Mouse (Mus musculus) gastrocnemius, adult 8-10 months (tissue): Measurements from ENCODE around the gene A730061H03Rik. TPM values are rescaled to one million over a fixed set of nuclear protein-coding genes. Genes with fewer than 3 reads are reported as not detected.

Experiments
- DNase-seq, 2 experiments: peaks; one replicate each; pipeline ENCODE4 v3.0.0; 2022; ENCODE audit warnings: low spot score in 2 of 2
- total RNA-seq, 4 experiments: library from RNA; stranded (reverse); gene quantifications; 2 replicates each; pipeline ENCODE4 v1.2.4; 2022

Gene A730061H03Rik
- total RNA-seq, 4 experiments from 2014 or later = not detected

- no peak for DNase-seq
Observed at GRCm38 (mm10) chr14:55581981-55582681, 21.9 kb upstream of the A730061H03Rik start.

- DNase-seq = no peak
Observed at GRCm38 (mm10) chr14:55580731-55581130, 20.5 kb upstream of the A730061H03Rik start.

DNA sequence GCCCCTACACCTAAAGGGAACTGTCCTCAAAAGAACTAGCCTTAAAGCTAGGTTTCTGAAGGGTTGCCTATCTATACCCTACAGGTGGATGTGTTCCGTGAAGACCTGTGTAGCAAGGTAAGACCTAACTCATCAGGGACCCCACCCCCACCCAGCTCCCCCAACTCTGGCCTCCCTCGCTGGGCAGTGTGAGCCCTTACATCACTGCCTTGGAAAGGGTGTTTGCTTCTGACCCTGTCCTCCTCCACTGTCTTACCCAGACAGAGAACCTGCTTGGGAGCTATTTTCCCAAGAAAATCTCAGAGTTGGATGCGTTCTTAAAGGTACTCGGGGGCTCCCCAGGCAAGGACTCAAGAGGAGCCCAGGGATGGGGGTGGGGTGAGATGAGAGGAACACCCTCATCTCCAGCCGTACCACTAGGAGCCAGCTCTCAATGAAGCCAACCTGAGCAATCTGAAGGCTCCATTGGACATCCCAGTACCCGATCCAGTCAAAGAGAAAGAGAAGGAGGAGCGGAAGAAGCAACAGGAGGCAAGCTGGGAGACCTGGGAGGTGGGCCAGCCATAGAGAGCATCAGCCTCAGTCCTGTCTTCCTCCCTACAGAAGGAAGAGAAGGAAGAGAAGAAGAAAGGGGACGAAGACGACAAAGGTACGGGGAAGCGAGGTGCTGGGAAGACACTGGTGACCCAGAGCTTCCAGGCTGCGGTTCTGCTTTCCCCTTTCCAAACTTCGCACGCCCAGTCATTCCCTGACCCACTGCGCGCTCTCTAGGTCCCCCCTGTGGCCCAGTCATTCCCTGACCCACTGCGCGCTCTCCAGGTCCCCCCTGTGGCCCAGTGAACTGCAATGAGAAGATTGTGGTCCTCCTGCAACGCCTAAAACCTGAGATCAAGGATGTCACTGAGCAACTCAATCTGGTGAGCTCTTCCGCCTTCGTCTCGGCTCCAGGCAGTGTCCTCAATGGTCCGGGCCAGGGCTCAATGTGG is 19.6 kb upstream of the A730061H03Rik start:
- DNase-seq = no peak

DNA sequence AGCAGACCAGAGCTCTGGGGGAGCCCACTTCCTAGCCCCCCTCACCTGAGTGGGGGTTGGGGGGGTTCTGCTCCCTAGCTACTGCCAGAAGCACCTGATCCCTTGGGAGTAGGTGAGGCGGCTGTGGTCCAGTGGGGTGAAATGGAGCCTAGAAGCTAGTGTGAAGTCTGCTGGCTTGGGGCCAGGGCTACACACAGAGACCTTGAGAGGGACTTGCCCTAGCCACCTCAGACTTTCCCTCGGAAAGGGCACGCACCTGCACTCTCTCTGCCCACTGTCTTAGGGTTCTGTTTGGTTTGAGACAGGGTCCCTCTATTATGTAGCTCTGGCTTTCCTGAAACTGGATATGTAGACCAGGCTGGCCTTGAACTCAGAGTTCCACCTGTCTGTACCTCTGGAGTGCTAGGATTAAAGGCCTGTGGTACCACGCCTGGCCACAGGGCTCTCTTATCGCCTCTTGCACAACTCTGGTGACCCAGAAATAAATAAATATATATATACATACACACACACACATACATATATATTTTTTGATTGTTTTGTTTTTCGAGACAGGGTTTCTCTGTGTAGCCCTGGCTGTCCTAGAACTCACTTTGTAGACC is 18.6 kb upstream of the A730061H03Rik start:
- peak; percentile 59 to 80 for DNase-seq

DNA sequence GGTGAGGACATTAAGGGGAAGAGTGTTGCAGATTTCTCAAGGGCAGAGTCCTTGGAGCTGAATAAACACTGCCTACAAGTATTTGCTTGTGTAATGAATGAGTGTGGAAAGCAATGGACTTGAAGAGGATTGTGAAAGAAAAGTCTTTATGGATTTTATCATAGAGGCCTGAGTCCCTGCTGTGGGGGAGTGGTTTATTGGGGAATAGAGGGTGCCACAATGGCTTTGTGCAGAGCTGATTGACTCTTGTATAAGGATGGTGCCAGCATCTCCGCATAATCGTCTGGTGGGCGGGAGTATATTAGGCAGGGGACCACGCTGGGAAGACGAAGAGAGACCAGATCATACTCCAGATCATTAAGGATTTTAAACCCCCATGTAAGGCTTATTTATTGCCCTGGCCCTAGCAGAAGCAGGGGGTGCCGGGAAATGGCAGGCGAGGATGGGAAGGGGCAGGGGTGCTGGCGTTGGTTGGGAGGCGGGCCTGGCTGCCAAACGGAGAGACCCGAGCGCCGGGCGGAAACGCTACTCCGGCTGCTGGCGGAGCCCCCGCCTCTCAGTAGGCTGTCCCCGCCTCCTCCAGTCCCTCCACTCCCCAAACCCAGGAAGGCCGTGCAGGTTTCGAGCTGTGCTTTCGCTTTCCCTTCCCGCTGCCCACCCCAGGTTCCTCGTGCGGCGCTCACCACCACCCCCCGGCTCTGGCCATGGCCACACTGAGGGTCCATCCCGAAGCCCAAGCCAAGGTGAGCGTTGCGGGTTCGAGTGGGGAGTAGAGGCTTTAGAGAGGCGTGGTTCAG is 17.9 kb upstream of the A730061H03Rik start, which contains the start of gene Psme1:
Gene Psme1 (plus strand): TSS at position 253 of the 797 bp plus-strand sequence.
- peak; percentile 64 to 66 for DNase-seq

GRCm38 (mm10) chr14:55576376-55576775 is 16.2 kb upstream of the A730061H03Rik start:
- DNase-seq = peak; percentile 30 to 57

DNA sequence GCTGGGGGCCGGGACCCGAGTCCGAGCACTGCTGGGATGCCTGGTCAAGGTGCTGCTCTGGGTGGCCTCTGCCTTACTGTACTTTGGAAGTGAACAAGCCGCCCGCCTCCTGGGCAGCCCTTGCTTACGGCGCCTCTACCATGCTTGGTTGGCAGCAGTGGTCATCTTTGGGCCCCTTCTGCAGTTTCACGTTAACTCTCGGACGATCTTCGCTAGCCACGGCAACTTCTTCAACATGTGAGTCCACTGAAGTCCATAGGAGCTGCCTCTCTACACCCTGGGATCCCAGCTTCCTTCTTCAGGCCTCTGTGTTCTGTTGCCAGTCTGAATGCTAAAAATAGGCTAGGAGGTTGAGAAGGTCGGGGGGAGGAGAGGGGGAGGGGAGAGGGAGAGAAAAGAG is 15.5 kb upstream of the A730061H03Rik start:
- DNase-seq = no peak

GRCm38 (mm10) chr14:55575302-55575701 is 15.1 kb upstream of the A730061H03Rik start, which contains the start of gene Fitm1:
TSS of gene Fitm1 (plus strand) at chr14:55575617.
- peak; percentile 61 to 83 for DNase-seq

GRCm38 (mm10) chr14:55571760-55572159 is 11.6 kb upstream of the A730061H03Rik start:
- no peak for DNase-seq

DNA sequence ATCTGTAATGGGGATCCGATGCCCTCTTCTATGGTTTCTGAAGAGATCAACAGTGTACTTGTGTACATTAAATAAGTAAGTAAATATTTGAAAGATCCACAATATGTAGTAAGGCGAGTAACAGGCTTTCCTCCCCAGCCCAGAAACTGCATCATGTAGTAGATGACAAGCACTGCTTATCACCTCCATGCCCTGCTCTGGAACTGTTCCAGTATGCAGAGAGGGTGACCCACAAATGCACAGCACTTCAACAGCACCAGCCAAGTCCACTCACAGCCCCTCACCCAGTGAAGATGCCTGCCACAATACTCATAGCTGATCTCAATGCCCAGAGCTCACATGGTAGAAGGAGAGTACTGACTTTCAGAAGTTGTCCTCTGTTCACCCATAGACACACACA is 10.4 kb upstream of the A730061H03Rik start:
- DNase-seq = no peak

DNA sequence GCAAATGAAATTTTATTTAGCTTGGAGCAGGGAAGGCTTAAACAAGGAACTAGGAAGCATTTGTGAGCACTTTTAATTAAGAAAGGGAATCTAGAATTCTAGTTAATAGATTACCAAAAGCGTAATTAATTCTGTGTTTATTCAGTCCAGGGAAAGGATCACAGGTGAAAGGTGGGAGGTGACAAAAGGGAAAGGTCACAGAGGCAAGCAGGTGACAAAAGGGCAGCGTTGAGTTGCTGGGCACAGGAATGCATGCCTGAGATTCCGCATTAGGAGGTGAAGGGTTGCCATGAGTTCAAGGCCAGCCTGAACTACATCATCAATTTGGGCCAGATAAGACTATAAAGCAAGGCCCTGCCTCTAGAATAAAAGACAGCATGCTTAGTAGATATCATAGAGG is 7.3 kb upstream of the A730061H03Rik start:
- DNase-seq = no peak

- no peak for DNase-seq
Observed at GRCm38 (mm10) chr14:55565748-55566147, 5.5 kb upstream of the A730061H03Rik start.

- no peak for DNase-seq
Observed at GRCm38 (mm10) chr14:55563249-55563648, 3.0 kb upstream of the A730061H03Rik start.

DNA sequence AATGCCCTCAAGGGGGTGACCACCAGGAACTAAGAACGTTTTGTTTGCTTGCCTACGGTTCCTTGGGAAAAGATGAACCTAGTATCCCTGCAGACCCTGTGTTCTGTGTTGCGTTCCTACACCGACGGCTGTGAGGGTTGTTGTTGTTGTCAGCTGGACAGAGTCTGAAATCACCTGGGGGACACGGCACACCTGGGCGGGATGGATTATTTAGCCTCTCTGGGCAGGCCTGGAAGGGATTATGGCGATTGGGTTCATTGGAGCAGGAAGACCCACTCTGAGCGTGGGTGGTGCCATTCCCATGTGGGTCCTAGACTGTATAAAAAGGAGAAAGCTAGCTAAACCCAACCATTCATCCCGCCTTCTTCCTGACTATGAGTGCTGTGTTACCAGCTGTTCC is 1.7 kb upstream of the A730061H03Rik start:
- no peak for DNase-seq

DNA sequence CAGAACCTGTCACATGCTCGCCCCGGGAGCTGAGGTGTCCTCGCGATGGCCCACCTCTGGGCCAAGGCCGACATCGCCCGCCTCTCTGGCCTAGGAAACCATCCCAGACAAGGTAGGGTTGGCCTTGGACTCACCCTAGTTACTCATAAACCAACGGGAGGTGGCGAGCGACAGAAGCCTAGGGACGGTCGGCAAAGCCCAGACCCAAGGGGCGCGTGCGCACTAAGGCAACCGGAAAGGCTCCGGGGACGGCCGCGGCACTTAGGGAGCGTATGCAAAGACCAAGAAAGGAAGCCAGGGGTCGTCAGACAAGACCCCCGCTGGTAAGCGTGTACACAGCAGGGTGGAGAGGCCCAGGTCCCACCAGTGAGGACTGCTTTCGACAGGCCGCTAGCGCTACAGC is 406 bp downstream of the A730061H03Rik start, which contains the start of gene Dcaf11:
Gene Dcaf11 (plus strand): TSS at position 208 of the 403 bp plus-strand sequence.
- peak; percentile 84 to 91 for DNase-seq

DNA sequence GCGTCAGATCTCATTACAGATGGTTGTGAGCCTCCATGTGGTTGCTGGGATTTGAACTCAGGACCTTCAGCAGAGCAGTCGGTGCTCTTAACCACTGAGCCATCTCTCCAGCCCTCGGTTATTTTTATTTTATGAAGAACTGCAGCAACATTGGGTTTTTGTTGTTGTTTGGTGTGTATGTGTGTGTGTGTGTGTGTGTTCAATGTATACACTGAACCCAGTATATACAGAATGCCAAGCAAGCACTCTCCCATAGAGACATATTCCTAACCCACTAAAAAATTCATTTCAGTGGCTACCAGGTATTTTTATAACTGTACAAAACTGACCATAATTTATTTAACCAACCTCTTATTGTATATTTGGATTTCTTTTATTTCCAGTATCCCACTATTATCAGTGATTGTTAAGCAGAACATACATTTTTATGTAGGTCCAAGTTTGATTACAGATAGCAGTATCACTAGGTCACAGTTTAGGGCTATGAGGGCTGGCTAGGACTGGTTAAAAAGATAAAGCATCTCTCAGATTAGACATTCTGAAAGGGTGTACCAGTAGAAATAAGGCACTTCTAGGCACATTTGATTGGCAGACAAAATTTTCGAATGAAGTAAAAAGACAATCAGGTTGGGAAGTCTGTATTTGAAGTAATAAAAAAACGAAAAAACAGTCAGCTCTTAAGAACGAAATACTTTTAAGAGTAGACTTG is 1.3 kb downstream of the A730061H03Rik start:
- no peak for DNase-seq

DNA sequence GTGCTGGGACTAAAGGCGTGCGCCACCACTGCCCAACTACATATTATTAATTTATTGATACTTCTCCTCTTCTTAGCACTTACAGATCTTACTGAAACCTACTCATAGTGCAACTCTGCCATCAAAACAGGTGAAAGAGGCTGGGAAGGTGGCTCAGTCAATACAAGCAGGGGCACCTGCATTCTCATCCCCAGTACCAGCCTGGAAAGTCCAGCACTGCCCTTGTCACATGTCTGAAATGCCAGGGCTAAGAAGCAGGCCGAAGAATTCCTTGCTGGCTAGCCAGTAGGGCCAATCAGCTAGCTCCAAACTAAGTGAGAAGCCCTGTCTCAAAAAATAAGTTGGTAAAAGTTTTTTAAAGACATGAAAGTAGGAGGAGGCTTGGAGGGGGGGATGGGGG is 2.6 kb downstream of the A730061H03Rik start:
- no peak for DNase-seq

- DNase-seq = peak; percentile 55 to 61
Observed at GRCm38 (mm10) chr14:55557003-55557402, 3.2 kb downstream of the A730061H03Rik start.

GRCm38 (mm10) chr14:55555788-55556187 is 4.4 kb downstream of the A730061H03Rik start:
- DNase-seq = no peak

GRCm38 (mm10) chr14:55554635-55555034 is 5.6 kb downstream of the A730061H03Rik start:
- no peak for DNase-seq
